Mouse (Mus musculus) ES-E14 (cell line): ENCODE measurements at regions not wholly inside any gene's neighbourhood (a gene's known extent, or its start where the extent isn't known, plus 50 kb on each side); places are given as distances from the start of the nearest gene placed in this dataset.

ENCODE experiments used
- DNase-seq: peaks from one replicate; pipeline ENCODE4 v3.0.0-alpha.2; 2013; ENCODE audit warnings: low read depth, low spot score
- H3K27ac ChIP-seq: 2 replicates; pipeline ENCODE4 v1.5.1; 2012; ENCODE audit warnings: low read depth, mild to moderate bottlenecking, low read length, moderate library complexity, mixed read lengths; ENCODE audit not compliant: poor library complexity, insufficient read depth, severe bottlenecking
- H3K36me3 ChIP-seq: 2 replicates; pipeline ENCODE4 v1.6.1; 2012; ENCODE audit warnings: mild to moderate bottlenecking, low read length, moderate library complexity, mixed read lengths; ENCODE audit not compliant: control insufficient read depth, poor library complexity, insufficient read depth, severe bottlenecking
- H3K4me1 ChIP-seq, 2 experiments: fragments of 150-350 bp in 1 of 2; sonication (generic) in 1 of 2; 2 replicates each; pipeline ENCODE4 v1.6.1; 2012; ENCODE audit warnings: low read length in 2 of 2, mild to moderate bottlenecking in 1 of 2, mixed read lengths in 1 of 2; ENCODE audit not compliant: control insufficient read depth in 2 of 2, insufficient read depth in 2 of 2, poor library complexity in 1 of 2
- H3K4me3 ChIP-seq, 2 experiments: fragments of 150-350 bp in 1 of 2; sonication (generic) in 1 of 2; 2 replicates each; pipeline ENCODE4 v1.5.1; 2012; ENCODE audit warnings: low read length in 2 of 2, low read depth in 1 of 2, mild to moderate bottlenecking in 1 of 2, mixed read lengths in 1 of 2; ENCODE audit not compliant: insufficient read depth in 1 of 2, poor library complexity in 1 of 2, severe bottlenecking in 1 of 2
- H3K9ac ChIP-seq: 2 replicates; pipeline ENCODE4 v1.6.1; 2012; ENCODE audit warnings: low read depth, mild to moderate bottlenecking, low read length, mixed read lengths; ENCODE audit not compliant: poor library complexity, insufficient read depth, severe bottlenecking
- H3K9me3 ChIP-seq: fragments of 150-350 bp; sonication (generic); 2 replicates; pipeline ENCODE4 v1.6.1; 2012; ENCODE audit warnings: low read depth, mild to moderate bottlenecking, low read length; ENCODE audit not compliant: control insufficient read depth, insufficient read depth
- CHD2 ChIP-seq: IDR thresholded peaks from 2 replicates; pipeline ENCODE4 v1.6.1; 2014; ENCODE audit warnings: mild to moderate bottlenecking, low read depth, low read length, inconsistent platforms
- HCFC1 ChIP-seq: IDR thresholded peaks from 2 replicates; pipeline ENCODE4 v1.6.1; 2012; ENCODE audit warnings: low read length, inconsistent platforms, borderline replicate concordance; ENCODE audit not compliant: insufficient read depth
- MAFK ChIP-seq: IDR thresholded peaks from 2 replicates; pipeline ENCODE4 v1.6.1; 2014; ENCODE audit warnings: mild to moderate bottlenecking, low read depth, low read length, inconsistent platforms; ENCODE audit not compliant: insufficient read depth
- ZC3H11A ChIP-seq: IDR thresholded peaks from 2 replicates; pipeline ENCODE4 v1.6.1; 2012; ENCODE audit warnings: low read depth, mild to moderate bottlenecking, inconsistent platforms, low read length, borderline replicate concordance
- ZNF384 ChIP-seq: IDR thresholded peaks from 2 replicates; pipeline ENCODE4 v1.6.1; 2012; ENCODE audit warnings: low read depth, low read length, inconsistent platforms
- in situ Hi-C, 2 experiments: fragments of 600-800 bp; cut with MboI; formaldehyde crosslinking; loops; one replicate each; pipeline ENCODE4 v1.15.1; 2025; ENCODE audit warnings: low sequenced_read_pairs in 2 of 2, inconsistent platforms in 1 of 2; ENCODE audit not compliant: unreplicated experiment in 2 of 2

GRCm38 (mm10) chr2:79185234-79186101 is 69.8 kb upstream of the Itga4 start:
- H3K9me3 ChIP-seq, result no peaks in the 10 kb centered on the region
- TF ChIP-seq CHD2 (no peak), MAFK (no peak), ZC3H11A (no peak), ZNF384 (no peak), HCFC1 (no peak)
- H3K36me3 ChIP-seq, result no peaks in the 10 kb centered on the region
- no peaks in the 10 kb centered on the region for H3K4me1 ChIP-seq
- no peak overlapping the region for H3K4me3 ChIP-seq
- DNase-seq, result no peak
- H3K9ac ChIP-seq, result no peak overlapping the region
- H3K27ac ChIP-seq, result no peak overlapping the region
- in situ Hi-C loops, result no loop called here

- Histone ChIP-seq H3K4me3 (no peak overlapping the region), H3K9me3 (no peaks in the 10 kb centered on the region), H3K27ac (no peak overlapping the region), H3K9ac (no peak overlapping the region), H3K36me3 (no peaks in the 10 kb centered on the region), H3K4me1 (no peaks in the 10 kb centered on the region)
- TF ChIP-seq HCFC1 (no peak), ZNF384 (no peak), ZC3H11A (no peak), MAFK (no peak), CHD2 (no peak)
- DNase-seq, result no peak
- in situ Hi-C loops, result no loop called here
These were observed 68.3 kb upstream of the Itga4 start for GRCm38 (mm10) chr2:79186878-79187277.

DNA sequence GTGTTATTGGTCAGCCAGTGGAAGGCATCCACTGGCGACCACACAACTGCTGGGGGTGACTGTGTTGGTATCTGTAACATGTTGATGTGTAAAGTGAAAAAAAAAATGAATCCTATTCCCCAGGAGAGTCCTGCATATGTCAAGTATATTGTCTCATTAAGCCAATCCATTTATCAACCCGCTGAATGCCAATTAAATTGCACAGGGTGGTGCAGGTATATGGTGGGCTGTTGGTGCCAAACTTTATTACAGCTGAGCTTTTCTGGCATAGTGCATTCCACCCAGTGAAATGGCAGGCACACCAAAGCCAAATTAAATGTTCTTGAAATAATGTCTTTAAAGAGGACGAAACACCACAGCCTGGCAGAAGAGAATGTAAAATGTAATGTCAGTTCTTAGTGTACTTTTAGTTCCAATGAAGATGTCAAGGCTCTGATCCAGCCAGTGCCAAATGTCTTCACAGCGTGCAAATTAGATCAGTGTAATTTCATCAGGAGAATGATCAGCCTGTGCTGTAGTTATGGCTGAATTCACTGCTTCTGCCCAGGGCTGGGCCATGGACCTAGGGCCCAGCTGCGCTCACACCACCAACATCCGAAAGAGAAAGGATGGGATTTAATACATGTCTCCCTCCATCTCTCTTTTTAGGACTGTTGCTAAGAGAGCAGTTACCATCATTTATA is 66.6 kb upstream of the Itga4 start:
- TF ChIP-seq ZC3H11A (no peak), CHD2 (no peak), ZNF384 (no peak), HCFC1 (no peak), MAFK (no peak)
- Histone ChIP-seq H3K9me3 (no peaks in the 10 kb centered on the region), H3K4me3 (no peak overlapping the region), H3K36me3 (no peaks in the 10 kb centered on the region), H3K27ac (no peak overlapping the region), H3K9ac (no peak overlapping the region), H3K4me1 (no peaks in the 10 kb centered on the region)
- DNase-seq, result no peak
- in situ Hi-C loops, result no loop called here

GRCm38 (mm10) chr2:79193851-79194250 is 61.4 kb upstream of the Itga4 start:
- no peak overlapping the region for H3K9ac ChIP-seq
- DNase-seq, result no peak
- H3K4me1 ChIP-seq, result no peaks in the 10 kb centered on the region
- H3K36me3 ChIP-seq, result no peaks in the 10 kb centered on the region
- in situ Hi-C loops, result no loop called here
- H3K9me3 ChIP-seq, result no peaks in the 10 kb centered on the region
- TF ChIP-seq CHD2 (no peak), ZC3H11A (no peak), MAFK (no peak), HCFC1 (no peak), ZNF384 (no peak)
- no peak overlapping the region for H3K27ac ChIP-seq
- no peak overlapping the region for H3K4me3 ChIP-seq

DNA sequence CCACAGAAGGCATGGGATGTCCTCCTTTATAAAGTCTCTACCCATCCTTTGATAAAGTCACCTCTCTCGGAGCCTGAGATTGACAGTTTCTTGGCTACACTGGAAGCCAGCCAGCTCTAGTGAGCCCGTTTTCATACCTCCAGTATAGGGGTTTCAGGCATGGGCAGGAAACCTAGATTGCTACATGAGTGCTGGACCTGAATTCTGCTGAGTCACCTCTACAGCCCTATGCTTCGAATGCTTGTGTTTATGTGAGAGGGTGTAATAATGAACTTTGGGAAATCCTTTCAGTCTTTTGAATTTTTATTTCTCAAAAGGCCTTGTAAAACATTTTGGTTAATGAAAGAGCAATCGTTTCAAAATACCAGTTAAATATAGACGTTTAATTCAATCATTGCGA is 53.5 kb upstream of the Itga4 start:
- Histone ChIP-seq H3K4me1 (no peaks in the 10 kb centered on the region), H3K36me3 (no peaks in the 10 kb centered on the region), H3K9ac (no peak overlapping the region), H3K4me3 (no peak overlapping the region), H3K27ac (no peak overlapping the region), H3K9me3 (no peaks in the 10 kb centered on the region)
- in situ Hi-C loops, result no loop called here
- DNase-seq, result no peak
- TF ChIP-seq MAFK, result 0 out of 2 replicates have a peak, but pooled peaks have one; percentile 31
- no peak for TF ChIP-seq ZNF384
